Mouse (Mus musculus) cerebellum, adult 8-10 months (tissue): Measurements from ENCODE around the gene Vash1.

Experiments
- DNase-seq: peaks from one replicate; pipeline ENCODE4 v3.0.0; 2022

Gene Vash1

DNA sequence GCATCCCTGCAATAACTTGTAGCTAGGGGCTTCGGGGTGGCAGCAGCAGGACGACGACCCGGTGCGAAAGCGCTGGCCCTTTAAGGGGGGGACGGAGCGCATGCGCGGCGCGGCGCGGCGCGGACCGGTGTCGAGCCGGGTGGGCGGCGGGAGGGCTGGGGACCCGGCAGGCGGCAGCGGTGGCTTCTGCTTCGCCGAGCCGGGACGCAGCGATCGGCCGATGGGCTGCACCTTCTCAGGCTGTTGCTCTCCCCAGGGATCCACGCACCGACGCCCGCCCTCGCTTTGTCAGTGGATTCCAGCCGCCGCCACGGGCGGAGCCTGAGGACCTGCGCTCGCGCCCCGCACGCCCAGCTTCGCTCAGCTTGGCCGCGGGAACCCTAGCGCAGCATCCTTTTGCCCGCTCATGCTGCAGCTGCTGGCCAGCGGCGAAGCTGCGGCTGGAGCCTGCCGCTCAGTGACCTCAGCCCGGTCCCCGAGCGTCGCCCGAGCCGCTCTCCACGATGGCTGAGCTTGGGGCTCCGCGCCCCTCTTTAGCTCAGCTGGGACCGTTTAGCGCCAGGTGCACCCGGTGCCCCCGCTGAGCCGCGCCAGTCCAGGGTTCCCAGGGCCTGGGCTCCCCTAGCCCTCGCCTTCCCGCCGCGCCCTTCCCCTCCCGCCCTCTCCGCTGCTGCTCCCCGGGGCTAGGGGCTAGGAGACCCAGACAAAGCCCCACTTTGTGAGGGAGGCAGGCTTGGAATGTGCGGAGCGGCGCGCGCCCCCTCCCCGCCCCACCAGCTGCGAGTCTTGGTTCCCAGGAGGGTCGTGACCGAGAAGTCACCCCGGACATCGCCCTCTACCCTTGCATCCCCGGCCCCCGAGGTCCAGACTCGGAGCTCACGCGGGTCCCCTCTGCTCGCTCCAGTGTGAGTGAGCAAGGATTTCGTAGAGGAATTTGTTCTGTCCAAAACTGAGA is at the start of gene Vash1:
Vash1 (plus strand) TSS at position 110 of the 955 bp plus-strand sequence.
- DNase-seq: peak; percentile 76

DNA sequence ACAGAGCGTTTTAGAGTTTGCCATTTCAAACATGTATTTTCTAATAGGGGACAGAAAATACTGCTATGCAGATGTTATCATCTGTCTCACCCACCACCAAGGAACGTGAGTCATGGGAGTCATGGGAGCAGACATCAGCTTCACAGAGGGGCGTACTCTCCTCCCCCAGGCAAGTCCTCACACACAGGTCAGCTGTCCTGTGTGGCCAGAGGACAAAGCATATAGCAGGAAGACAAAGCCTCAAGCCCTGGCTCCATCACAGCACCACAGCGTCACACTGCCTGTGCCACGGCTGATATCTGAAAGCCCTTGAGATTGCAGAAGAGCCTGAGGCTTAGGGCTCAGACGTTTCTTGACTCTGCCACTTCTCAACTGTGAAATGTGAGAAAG is 49.7 kb upstream of the Vash1 start:
- no peak for DNase-seq

DNA sequence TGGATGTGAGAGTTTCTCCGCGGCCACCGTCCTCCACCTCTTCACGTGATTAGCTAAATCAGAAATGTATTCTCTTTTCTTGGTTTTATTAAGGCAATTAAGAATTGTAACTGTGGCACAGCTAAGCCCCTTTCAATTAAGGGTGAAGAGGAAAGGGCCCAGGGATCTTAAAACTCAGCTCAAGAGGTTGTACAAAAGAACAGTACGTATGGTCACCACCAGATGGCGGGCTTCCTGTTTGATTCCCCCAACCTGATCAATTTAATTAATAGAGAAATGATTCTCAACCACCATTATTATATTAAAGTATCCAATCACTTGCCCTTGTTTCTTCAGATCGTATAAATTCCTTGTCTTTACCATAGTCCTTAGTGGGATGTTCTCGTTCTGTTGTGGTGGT is 36.7 kb upstream of the Vash1 start:
- peak; percentile 30 for DNase-seq

DNA sequence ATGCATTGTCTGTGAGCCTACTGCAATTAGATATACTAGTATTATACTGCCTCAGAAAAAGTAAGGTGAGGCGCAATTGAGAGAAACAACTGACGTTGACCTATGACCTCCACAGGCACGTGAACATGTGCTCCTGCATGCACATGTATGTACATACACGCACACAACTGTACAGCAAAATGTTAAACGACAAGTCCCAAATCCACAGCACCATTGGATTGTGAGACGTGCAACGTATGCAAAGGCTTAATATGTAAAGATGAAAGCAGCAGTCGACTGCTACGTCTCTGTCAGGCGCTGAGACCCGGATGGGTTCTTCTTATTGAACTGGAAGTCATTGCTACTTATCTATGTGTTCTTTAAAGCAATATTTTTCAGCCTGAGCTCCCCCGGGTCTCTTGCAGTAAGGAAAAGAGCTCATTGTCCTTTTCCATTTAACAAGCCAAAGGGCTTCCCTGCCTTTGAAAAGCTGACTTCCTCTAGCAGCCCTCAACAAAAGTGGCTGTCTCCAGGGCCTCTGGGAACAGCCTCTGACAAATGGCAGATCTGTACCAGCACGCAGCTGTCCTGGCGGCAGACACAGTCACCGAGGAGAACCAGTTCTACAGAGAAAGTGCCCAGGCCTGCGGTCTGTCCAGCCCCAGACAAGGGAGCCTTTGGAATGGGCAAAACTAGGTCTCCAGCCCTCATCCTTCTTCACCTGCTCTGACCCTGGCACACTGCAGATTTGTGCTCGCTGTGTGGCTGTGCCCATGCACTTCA is 33.8 kb upstream of the Vash1 start:
- no peak for DNase-seq

DNA sequence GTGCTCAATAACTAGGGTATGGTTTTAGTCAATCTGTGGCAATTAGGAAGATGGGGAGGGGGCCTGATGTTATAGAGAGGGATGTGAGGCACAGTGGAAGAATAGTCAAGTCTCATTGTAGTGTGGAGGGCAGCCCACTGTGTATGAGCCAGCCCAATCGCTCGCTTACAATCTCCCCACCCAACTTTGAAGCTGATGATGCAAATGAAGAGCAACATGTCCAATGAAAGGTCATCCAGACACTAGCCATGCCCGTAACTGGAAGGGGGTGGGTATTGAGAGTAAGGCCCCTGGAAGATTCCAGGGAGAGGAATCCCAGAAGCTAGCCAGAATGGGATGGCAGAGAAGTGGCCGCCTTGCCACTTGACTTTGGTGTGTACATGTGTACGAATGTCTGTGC is 33.0 kb upstream of the Vash1 start:
- no peak for DNase-seq

DNA sequence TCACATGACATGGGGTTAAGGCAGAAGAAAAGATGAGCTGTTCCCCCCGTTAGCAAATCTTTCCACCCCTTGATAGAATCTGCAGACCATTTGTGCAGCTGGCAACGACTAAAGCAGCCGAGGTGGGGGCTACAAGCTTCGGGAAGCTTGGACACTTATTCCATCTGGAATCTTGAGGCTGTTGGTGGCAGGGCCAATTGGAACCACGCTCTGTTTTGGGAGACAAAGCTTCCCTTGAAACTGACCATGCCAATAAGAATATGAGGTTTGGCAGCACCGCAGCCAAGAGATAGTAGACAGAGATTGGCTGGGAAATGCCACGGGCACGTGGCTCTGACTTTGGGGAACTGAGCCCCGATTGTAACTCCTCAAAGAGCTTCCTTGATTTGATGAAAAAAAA is 31.7 kb upstream of the Vash1 start:
- DNase-seq: no peak

DNA sequence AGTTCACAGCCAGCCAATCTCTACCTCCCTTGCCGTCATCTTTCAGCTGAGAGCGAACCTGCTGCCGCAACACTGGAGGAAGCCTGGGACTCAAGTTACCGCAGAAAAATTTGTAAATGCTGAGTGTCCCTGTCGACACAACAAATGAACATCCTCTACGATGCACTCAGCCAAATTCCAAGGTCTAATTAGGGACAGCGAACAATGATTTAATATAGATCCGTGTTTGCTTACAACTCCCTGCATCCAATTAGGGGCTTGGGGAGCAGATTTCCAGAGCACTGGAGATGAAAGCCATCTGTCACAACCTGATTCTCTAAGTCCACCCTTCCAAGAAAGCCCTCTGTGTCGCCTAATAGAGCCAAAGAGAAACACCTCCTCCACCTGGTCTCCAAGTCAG is 31.2 kb upstream of the Vash1 start:
- DNase-seq: no peak

DNA sequence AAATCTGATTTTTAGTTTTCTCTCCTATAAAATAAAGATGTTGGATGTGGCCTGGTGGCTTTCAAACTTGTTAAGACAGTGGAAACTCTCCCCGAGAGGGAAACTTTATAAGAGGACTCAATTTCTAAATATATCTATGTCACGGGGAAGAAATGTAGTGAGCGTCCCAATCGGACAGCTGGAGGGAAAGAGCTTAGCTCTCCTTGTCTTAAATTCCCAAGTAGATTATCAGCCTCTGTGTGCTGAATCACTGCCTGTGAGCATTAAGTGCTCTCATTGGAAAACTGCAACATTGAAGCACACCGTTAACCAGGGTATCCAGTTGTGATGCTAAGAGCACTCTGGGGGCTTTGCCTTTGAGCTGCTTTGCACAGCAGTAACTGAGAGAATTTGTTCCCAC is 30.8 kb upstream of the Vash1 start:
- no peak for DNase-seq

DNA sequence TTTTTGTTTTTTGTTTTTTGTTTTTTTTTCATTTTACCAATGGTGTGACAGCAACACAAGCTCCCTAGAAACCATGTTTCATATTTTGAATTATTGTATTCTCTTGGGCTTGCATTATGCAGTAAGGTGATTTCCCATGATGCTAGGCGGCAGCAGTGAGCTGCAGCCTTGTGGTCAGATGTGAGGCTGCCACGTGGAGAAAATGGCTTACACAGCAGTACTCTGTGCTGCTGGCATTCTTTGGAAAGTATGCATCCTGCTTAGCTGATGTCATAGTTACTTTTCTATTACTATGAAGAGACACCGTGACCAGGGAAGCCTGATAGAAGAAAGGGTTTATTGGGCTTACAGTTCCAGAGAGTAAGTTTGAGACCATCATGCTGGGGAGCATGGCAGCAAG is 30.0 kb upstream of the Vash1 start:
- no peak for DNase-seq

DNA sequence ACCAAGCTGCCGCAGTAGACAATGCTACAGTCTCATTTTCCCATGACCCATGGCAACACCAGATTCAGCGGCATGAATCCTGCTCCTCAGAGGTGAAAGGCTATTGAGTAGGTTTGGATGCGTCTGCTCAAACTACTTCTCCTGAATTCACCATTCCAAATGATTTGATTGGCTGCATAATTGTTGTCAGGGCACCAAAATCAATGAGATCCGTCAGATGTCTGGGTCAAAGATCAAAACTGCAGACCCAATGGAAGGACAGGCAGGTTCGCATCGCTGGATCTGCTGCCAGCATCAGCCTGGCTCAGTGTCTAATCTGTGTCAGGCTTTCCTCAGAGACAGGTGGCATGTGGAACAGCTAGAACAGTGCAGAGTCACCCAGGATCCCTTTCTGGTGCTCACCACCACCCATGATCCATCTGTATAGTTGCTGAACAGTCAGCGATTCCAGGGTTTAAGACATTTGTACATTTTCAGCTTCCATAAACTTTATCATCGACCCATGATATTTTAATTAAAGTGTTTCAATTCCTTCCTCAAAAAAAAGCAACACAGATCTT is 27.1 kb upstream of the Vash1 start:
- no peak for DNase-seq

DNA sequence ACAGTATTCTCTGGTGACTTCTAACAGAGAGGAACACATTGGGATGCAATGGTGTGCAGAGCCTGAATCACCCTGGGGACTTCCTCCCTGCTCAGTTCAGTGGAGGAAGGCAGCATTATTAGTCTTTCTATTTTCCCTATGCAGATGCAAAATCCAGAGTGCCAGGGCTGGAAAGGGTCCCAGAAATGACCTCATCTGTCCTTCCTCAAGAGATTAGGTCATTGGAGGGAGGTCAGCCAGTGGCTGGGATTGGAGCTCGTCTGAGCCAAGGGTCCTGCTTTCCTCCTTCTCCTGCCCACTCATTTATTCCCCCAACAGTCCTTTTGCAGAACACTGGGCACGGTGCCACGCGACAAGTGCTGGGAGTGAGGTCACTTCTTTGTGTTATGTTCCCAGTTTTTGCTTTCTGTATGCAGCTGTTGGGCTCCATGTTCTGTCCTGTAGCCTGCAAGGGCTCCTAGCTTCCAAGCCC is 25.9 kb upstream of the Vash1 start:
- DNase-seq: peak; percentile 39

DNA sequence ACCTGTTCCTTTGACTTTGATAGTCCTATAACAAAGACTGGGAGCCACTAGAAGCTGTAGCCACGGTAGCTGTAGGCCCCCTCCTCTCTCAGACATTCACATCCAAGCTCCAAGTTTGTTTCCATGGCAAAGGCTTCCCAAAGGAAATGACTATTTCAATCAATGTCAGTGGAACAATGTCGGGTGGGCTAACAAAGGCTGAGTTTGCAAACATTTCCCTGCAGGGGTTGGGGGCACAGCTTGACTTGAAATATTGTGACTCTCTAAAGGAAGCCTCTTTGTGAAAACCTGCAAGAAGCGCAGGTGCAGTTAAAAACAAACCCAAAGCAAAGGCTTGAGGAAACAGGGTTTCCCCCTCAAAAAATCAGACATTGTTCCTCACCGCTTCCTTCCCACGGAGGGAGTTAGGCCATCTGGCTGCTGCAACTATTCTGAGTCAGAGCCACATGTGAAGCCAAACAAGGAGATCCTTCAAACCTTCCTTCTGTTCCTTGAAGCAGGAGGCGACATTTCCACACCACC is 19.0 kb upstream of the Vash1 start:
- DNase-seq: no peak

DNA sequence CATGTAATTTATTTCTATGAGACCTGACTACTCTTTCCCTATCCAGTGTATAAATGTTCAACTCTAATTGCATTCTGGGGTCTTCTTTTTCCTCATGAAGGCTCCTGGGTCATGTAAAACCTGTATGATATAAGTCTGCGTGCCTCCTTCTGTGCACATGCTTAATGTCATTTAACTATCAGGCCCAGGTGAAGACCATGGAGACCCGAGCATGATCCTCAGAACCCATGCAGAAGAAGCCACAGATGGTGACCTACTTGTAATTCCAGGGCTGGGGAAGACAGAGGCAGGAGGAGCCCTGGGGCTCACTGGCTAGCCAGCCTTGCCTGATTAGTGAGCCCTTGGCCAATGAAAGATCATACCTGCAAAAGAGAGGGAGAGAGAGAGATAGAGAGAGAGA is 18.0 kb upstream of the Vash1 start:
- no peak for DNase-seq

DNA sequence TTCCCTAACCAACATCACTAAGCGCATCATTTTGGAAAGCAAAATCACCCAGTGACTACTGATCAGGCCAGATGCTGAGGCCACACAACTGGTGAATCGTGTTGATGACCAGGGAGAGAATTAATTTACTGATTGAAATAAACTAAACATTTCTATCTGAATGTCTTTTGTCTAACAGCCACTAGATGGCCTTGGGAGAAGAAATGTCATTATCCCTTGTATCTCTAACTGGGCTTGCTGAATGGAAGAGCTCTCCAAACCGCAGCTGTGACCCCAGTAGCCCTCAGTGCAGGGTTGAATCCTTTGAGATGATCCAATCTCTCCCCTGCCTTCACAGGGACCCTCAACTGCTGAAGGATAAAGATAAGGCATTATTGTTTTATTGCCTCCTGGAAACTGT is 12.8 kb upstream of the Vash1 start:
- no peak for DNase-seq

DNA sequence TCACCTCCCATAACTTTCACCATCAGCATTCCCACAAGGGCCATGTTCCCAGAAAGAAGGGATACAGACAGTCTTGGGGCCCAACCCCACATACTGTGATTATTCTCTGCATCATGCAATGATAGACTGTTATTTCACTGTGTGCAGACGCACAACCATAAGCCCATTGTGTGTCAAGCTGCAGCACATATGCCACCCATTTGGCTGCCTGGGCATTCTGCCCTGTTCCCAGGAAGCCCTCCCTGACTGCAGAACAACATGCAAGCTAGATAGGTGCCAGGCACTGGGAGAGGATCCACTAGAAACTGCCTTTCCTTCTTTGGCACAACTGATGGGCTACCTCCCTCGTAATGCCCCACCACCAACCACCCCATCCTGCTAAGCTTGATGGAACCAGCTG is 10.1 kb upstream of the Vash1 start:
- no peak for DNase-seq

DNA sequence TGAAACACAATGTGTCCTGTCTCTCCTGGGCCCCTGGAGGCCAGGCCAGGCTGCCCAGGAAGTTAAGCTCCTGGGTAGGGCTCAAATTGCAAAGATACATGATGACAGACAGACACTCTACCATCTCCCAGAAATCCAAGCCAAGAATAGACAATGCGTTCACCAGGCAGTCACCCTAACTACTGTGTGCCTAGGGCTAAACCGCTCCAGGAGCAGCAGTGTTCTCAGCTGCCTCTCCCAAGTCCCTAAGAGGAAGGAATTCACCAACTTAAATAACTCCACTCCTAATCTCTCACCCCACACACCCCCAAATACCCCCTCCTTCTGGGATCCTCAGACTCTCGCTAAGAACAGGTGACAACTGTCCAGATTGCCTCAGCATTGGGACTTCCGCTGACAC is 6.4 kb upstream of the Vash1 start:
- DNase-seq: no peak

DNA sequence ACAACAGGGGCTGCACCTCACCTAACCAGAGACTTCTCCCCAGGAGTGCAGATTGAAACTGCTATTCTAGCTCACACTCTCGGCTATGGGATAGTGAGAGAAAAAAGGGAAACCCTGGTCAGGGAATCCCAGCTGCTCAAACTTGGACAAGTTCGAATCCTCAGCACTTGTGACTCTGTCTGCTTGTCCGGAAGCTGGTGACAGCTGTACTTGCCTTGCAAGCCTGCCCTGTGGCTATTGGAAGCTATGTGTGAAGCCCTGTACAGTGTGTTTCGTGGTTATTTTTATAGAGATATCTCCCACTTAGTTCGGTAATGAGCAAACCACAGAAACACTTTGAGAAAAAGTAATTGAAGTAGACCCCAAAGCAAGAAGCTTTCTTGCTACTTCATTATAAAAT is 6.0 kb upstream of the Vash1 start:
- no peak for DNase-seq

DNA sequence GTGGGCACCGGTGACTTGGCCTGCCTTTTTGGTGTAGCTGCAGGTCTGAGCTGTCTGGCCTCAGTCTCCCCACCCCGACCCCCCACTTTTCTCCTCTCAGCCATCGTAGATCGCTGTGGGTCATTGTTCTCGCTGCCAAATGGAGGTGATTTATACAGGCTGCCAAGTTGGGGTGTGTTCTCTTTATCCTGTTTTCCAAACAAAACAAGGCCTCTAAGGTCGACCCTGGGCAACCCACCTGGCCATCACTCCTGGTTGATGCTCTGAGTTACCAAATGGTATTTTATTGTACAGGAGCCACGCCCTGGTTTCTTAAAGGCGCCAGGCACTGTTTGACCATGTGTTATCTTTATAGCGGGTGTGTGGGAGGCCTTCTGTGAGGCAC is 1.0 kb downstream of the Vash1 start:
- DNase-seq: no peak

DNA sequence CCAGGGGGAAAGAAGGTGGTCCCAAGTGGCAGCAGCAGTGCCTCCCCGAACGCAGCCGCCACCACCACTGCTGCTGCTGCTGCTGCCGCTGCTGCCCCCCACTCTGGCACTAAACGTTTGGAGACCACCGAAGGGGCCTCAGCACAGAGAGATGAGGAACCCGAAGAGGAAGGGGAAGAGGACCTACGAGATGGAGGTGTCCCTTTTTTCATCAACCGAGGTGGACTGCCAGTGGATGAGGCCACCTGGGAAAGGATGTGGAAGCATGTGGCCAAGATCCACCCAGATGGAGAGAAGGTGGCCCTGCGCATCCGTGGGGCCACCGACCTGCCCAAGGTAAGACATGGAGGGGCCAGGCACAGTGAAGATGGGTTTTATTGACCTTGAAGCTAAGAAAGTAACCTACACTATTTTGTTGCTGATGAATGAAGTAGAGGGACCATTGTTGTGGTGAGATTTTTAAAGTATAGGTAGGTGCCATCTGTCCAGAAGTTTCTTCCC is 1.5 kb downstream of the Vash1 start:
- no peak for DNase-seq

DNA sequence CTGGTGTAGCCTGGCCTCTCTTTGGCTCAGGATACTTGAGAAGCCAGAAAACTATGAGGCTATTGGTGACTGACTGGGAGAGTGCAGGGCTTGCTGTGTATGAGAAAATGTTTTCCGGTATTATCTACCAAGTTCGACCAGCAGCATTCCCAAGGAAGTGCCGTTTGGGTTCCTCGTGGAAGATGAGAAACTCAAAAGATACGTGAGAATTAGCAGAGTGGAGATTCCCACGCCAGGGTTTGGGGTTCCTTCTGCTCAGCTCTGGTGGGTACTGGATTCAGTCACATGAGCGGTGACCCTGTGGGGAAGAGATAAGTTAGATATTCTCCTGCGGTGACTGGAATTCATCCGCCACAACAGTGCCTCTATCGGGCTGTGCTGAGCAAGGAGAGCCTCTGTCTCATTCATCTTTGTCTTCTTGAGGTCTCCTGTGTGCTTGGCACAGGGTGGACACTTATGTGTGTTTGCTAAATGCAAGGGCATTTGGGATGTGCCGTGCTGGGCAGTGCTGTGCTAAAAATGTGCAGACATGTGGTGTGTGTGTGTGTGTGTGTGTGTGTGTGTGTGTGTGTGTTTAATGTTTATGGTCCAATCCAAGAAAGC is 2.2 kb downstream of the Vash1 start:
- no peak for DNase-seq

DNA sequence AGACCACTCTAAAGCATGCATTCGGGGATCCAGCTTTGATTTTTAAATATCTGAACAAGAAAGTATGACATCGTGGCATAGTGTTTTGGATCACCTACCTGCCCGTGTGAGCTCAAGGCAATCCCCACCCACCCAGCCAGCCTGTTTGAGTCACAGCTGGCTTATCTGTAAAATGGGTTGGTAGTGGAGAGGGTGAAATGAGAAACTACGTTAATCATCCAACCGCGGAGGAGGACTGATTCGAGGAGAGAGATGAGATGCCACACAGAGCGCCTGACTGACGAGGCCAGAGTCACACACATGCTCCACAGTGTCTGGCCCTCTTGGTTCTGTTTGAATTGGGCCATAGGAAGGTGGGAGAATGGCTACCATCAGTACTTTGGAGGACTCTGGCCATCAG is 3.1 kb downstream of the Vash1 start:
- no peak for DNase-seq

DNA sequence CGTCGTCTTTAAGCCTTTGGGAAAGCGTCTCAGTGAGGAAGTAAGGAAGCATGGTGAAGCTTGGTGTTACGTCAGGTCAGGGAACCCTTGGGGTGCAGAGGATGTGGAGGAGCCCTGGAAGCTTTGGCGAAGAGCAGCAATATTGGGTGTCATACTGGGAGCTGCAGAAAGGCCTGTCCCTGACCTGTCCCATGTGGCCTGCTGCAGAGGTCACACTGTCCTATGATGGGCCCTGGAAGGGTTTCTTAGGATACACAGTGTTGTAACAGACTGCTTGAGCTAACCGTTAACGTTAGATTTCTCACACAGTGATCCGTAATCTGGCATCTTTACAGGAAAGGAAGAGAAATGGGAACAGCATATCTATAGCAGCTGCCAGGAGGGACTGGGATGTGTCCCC is 3.7 kb downstream of the Vash1 start:
- DNase-seq: no peak

DNA sequence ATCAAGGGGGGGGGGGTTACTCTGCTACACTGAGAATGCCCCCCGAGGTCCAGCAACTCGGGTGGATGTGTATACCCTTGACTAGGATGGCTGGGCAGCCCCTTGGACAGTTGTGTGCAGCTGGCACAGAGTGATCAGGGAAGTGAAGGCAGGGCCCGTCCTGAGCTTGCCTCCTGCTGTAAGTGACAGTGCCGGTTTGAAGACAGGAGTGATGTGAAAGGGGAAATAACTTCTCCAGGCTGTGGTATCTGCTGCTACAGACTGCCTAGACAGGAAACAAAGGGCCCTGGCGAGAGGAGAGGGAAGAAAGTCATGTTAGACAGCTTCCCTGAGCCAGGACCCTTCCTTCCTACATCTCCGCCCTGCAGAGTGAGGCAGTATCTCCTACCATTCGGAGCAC is 5.2 kb downstream of the Vash1 start:
- no peak for DNase-seq
